Mouse (Mus musculus) layer of hippocampus, postnatal 25 days (tissue): ENCODE results near the gene Olfr611. TPM values are rescaled to one million over a fixed set of nuclear protein-coding genes. Genes with fewer than 3 reads are reported as not detected.
"Not testable (repeated sequence)": the region's sequence is repeated elsewhere in the genome, so short reads cannot be mapped to it uniquely, and the experiment has no call there.

ENCODE experiments used
- DNase-seq, 2 experiments: peaks; one replicate each; pipeline ENCODE4 v3.0.0; 2022; ENCODE audit warnings: mixed read lengths in 2 of 2, low spot score in 1 of 2; ENCODE audit errors: extremely low spot score in 1 of 2
- total RNA-seq, 2 experiments: library from RNA; stranded (reverse); gene quantifications; 2 replicates each; pipeline ENCODE4 v1.2.3; 2021

The Olfr611 gene
- not detected for total RNA-seq

GRCm38 (mm10) chr7:103520746-103521145 lies at the start of gene Olfr611:
Olfr611 (minus strand) TSS chr7:103520846.
- not testable (repeated sequence) for DNase-seq

DNA sequence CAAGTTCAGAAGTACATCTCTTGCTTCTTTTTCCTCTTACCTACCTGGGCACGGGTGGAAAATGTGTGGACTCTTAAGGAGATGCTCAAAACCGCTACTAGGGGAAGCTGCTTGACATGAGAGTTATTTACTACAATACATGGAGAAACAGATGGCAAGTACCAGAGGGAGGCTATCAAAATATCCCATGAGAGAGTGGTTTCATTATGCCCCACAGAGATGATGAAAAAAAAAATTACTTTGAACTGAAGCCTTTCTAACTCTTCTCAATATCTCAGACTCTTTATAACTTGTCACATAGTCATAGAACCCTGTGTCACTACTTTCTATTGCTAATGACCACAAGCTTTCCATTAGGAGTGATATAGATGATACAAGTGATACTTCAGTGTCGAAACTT lies 48.4 kb upstream of the Olfr611 start, which contains the start of gene Olfr616:
Gene Olfr616, minus strand, starts transcription at position 101 of the 400 bp plus-strand sequence.
- DNase-seq, result no peak

DNA sequence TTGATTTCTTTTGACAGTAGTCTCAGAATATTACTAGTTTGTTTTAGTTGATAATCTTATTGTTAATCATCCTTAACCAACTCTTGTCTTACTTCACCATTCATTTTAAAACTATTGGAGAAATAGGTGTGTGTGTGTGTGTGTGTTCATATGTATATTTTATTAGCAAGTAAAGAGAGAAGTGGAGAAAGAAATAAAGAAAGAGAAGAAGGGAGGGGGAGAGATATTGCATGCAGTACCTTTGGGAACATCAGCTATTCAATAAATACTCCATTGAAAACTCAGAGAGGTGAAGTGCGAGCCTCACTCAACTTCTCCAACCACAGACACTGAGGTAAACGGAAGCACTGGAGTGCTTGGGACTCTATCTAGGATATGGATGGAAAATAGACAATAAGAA lies 35.1 kb upstream of the Olfr611 start, which contains the start of gene Olfr615:
Gene Olfr615, plus strand, starts transcription at position 301 of the 400 bp plus-strand sequence.
- DNase-seq, result no peak

- DNase-seq, result no peak
These were observed 27.1 kb upstream of the Olfr611 start, which contains the start of gene Olfr613 for GRCm38 (mm10) chr7:103547774-103548173. Olfr613 (plus strand) TSS chr7:103548074.

- not testable (repeated sequence) for DNase-seq
These were observed 22.0 kb upstream of the Olfr611 start, which contains the start of gene Olfr612 for GRCm38 (mm10) chr7:103542617-103543016. Olfr612 (minus strand) TSS chr7:103542717.

DNA sequence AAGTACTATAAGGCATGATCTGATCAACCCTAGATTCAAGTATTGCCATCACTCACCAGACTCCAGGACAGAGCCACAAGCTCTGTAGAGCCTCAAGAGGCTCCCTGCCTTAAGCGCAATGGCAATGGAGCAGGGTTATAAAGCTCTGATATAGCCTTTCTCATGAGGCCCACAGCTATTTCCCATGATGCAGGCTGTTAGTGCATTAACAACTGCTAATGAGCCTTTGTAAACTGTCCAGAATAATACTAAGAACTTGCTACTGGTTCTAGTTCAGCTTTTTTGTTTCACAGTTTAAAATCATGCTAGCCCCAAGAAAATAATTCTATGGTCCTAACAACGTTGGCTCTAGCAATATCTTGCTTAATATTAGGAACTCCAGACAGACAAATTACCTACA lies 8.6 kb downstream of the Olfr611 start, which contains the start of gene Olfr610:
Gene Olfr610, minus strand, starts transcription at position 101 of the 400 bp plus-strand sequence.
- no peak for DNase-seq

DNA sequence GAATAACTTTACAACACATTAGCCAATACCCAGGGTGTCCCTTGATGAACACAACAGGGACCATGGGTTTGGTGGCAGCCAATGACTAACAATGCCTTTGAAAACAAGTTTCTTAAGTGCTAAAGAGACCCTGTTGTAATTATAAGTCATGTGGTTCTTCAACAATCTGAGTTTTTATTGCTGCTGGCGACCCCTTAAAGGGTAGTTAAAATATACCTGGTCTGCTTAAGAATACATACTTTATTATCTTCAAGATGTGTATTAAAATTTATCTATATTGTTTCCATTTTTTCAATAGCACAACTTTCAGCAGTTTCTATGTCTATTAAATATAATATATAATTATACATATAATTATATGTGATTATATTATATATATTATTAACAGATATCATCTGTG lies 22.7 kb downstream of the Olfr611 start, which contains the start of gene Olfr609:
Gene Olfr609, minus strand, starts transcription at position 101 of the 400 bp plus-strand sequence.
- DNase-seq, result no peak

DNA sequence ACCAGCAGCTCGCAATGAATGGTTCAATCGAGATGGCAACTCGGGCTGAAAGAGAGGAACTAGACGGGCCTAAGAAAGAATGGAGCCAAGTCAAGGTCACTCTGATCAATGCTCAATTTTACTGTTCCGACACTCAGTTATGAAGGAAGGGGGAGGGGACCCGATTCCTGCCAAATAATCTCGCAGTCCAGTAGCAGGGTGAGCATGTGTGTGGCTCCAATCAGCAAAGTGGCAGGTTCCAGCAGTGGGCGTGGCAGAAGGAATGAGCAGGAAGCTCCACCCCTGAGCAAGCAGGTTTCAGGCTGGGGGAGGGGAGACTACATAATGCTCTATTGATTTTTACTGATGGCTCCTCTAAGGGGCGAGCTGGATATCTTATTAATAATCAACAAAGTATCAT lies 43.5 kb downstream of the Olfr611 start:
- DNase-seq, result not testable (repeated sequence)

- DNase-seq, result no peak
These were observed 51.1 kb downstream of the Olfr611 start, which contains the start of gene Olfr608 for GRCm38 (mm10) chr7:103469577-103469976. Olfr608 (plus strand) TSS chr7:103469877.

Other genes with a start within 250 kb of the Olfr611 start
- not detected for gene Olfr596, start 215.2 kb downstream of the Olfr611 start, total RNA-seq
- gene Olfr597, start 204.5 kb downstream of the Olfr611 start, total RNA-seq, result not detected
- not detected for gene Olfr598, start 197.3 kb downstream of the Olfr611 start, total RNA-seq
- not detected for gene Olfr599, start 184.9 kb downstream of the Olfr611 start, total RNA-seq
- gene Olfr600, start 171.2 kb downstream of the Olfr611 start, total RNA-seq, result not detected
- gene Olfr601, start 158.2 kb downstream of the Olfr611 start, total RNA-seq, result not detected
- not detected for gene Olfr603, start 134.7 kb downstream of the Olfr611 start, total RNA-seq
- gene Usp17lc, start 105.8 kb downstream of the Olfr611 start, total RNA-seq, result not detected
- not detected for gene Olfr605, start 75.4 kb downstream of the Olfr611 start, total RNA-seq
- gene Olfr606, start 71.8 kb downstream of the Olfr611 start, total RNA-seq, result not detected
- not detected for gene Olfr607, start 56.7 kb downstream of the Olfr611 start, total RNA-seq
- not detected for gene Olfr608, start 51.0 kb downstream of the Olfr611 start, total RNA-seq
- gene Olfr609, start 22.8 kb downstream of the Olfr611 start, total RNA-seq, result not detected
- not detected for gene Olfr610, start 8.7 kb downstream of the Olfr611 start, total RNA-seq
- gene Olfr612, start 21.9 kb upstream of the Olfr611 start, total RNA-seq, result not detected
- gene Olfr613, start 27.2 kb upstream of the Olfr611 start, total RNA-seq, result not detected
- gene Olfr615, start 35.2 kb upstream of the Olfr611 start, total RNA-seq, result not detected
- gene Olfr616, start 48.3 kb upstream of the Olfr611 start, total RNA-seq, result not detected
- not detected for gene Olfr617, start 52.2 kb upstream of the Olfr611 start, total RNA-seq
- gene Olfr618, start 69.3 kb upstream of the Olfr611 start, total RNA-seq, result not detected
- not detected for gene Olfr619, start 79.7 kb upstream of the Olfr611 start, total RNA-seq
- not detected for gene Olfr620, start 91.7 kb upstream of the Olfr611 start, total RNA-seq
- gene Olfr622, start 121.9 kb upstream of the Olfr611 start, total RNA-seq, result not detected
- not detected for gene Olfr623, start 142.9 kb upstream of the Olfr611 start, total RNA-seq
- under 1 TPM in 1 of 2 experiments, not detected in 1; 0.05 TPM for gene Olfr624, start 150.3 kb upstream of the Olfr611 start, total RNA-seq
- gene Olfr625-ps1, start 161.9 kb upstream of the Olfr611 start, total RNA-seq, result not detected
- not detected for gene Olfr243, start 193.8 kb upstream of the Olfr611 start, total RNA-seq
- gene Olfr628, start 209.5 kb upstream of the Olfr611 start, total RNA-seq, result not detected
- gene Olfr629, start 224.1 kb upstream of the Olfr611 start, total RNA-seq, result not detected
- not detected for gene Olfr630, start 236.5 kb upstream of the Olfr611 start, total RNA-seq